Mouse (Mus musculus) frontal cortex, postnatal 25 days (tissue): ENCODE data around the gene Arhgdig.

Experiments
- DNase-seq, 2 experiments: peaks; one replicate each; pipeline ENCODE4 v3.0.0; 2022; ENCODE audit warnings: low spot score in 2 of 2

The Arhgdig gene

GRCm38 (mm10) chr17:26207686-26208085 is at the start of gene Arhgdig:
Arhgdig (minus strand) TSS chr17:26207786.
- no peak for DNase-seq

GRCm38 (mm10) chr17:26255313-26255712 is 47.7 kb upstream of the Arhgdig start:
- no peak for DNase-seq

GRCm38 (mm10) chr17:26253399-26253798 is 45.8 kb upstream of the Arhgdig start:
- no peak for DNase-seq

GRCm38 (mm10) chr17:26252539-26253251 is 45.1 kb upstream of the Arhgdig start, which contains the start of gene Luc7l:
Luc7l (plus strand) TSS chr17:26252896.
- peak; percentile 92 to 96 for DNase-seq

- no peak for DNase-seq
Measured at GRCm38 (mm10) chr17:26251886-26252538, 44.4 kb upstream of the Arhgdig start.

GRCm38 (mm10) chr17:26244101-26244841 is 36.7 kb upstream of the Arhgdig start, which contains the start of gene Fam234a:
Fam234a (minus strand) TSS chr17:26244242.
- peak; percentile 65 to 79 for DNase-seq

GRCm38 (mm10) chr17:26243471-26244100 is 36.0 kb upstream of the Arhgdig start:
- no peak for DNase-seq

- DNase-seq = no peak
Measured at GRCm38 (mm10) chr17:26240990-26241389, 33.4 kb upstream of the Arhgdig start.

- no peak for DNase-seq
Measured at GRCm38 (mm10) chr17:26240120-26240790, 32.7 kb upstream of the Arhgdig start.

- DNase-seq = no peak
Measured at GRCm38 (mm10) chr17:26239551-26239950, 32.0 kb upstream of the Arhgdig start.

- DNase-seq = no peak
Measured at GRCm38 (mm10) chr17:26237667-26238066, 30.1 kb upstream of the Arhgdig start.

GRCm38 (mm10) chr17:26235077-26235815 is 27.7 kb upstream of the Arhgdig start:
- no peak for DNase-seq

- DNase-seq = no peak
Measured at GRCm38 (mm10) chr17:26234386-26234785, 26.8 kb upstream of the Arhgdig start.

GRCm38 (mm10) chr17:26232863-26233262 is 25.3 kb upstream of the Arhgdig start:
- DNase-seq = no peak

GRCm38 (mm10) chr17:26231156-26231555 is 23.6 kb upstream of the Arhgdig start:
- DNase-seq = no peak

- no peak for DNase-seq
Measured at GRCm38 (mm10) chr17:26229776-26230175, 22.2 kb upstream of the Arhgdig start.

- no peak for DNase-seq
Measured at GRCm38 (mm10) chr17:26225150-26225549, 17.6 kb upstream of the Arhgdig start.

- DNase-seq = no peak
Measured at GRCm38 (mm10) chr17:26221508-26221907, 13.9 kb upstream of the Arhgdig start.

- DNase-seq = no peak
Measured at GRCm38 (mm10) chr17:26212681-26213080, 5.1 kb upstream of the Arhgdig start.

GRCm38 (mm10) chr17:26212241-26212640 is 4.7 kb upstream of the Arhgdig start:
- no peak for DNase-seq

- DNase-seq = no peak
Measured at GRCm38 (mm10) chr17:26206392-26206791, 1.2 kb downstream of the Arhgdig start.
